Mouse (Mus musculus) stomach, postnatal 0 days (tissue): ENCODE results near the gene Zfp963. TPM values are rescaled to one million over a fixed set of nuclear protein-coding genes. Genes with fewer than 3 reads are reported as not detected.
A peak's percentile ranks its signal among the peaks of the same experiment; 100 is the strongest.
"Not testable (repeated sequence)": the region's sequence is repeated elsewhere in the genome, so short reads cannot be mapped to it uniquely, and the experiment has no call there.

Experiments used
- ATAC-seq: fragments of 200-750 bp; cut with Nextera tagmentation; 2 replicates; pipeline ENCODE4 v1.8.0; 2017; ENCODE audit not compliant: low FRiP score, low TSS enrichment
- DNase-seq: peaks from one replicate; pipeline ENCODE4 v3.0.0-alpha.2; 2016; ENCODE audit warnings: low spot score
- H3K27ac ChIP-seq: fragments of 300-500 bp; sonication (generic); replicated peaks from 2 replicates; pipeline ENCODE4 v1.5.1; 2014; ENCODE audit warnings: mild to moderate bottlenecking, control low read depth
- H3K27me3 ChIP-seq: fragments of 300-500 bp; sonication (generic); 2 replicates; pipeline ENCODE4 v1.6.1; 2014; ENCODE audit warnings: low read length; ENCODE audit not compliant: control insufficient read depth, insufficient read depth
- H3K36me3 ChIP-seq: fragments of 300-500 bp; sonication (generic); 2 replicates; pipeline ENCODE4 v1.6.1; 2014; ENCODE audit warnings: low read length, mixed read lengths; ENCODE audit not compliant: control insufficient read depth, insufficient read depth
- H3K4me1 ChIP-seq: fragments of 300-500 bp; sonication (generic); replicated peaks from 2 replicates; pipeline ENCODE4 v1.6.1; 2014; ENCODE audit warnings: antibody characterized with exemption; ENCODE audit not compliant: control insufficient read depth, insufficient read depth
- H3K4me2 ChIP-seq: fragments of 300-500 bp; sonication (generic); replicated peaks from 2 replicates; pipeline ENCODE4 v1.6.1; 2014; ENCODE audit warnings: low read depth, mild to moderate bottlenecking, control low read depth, moderate library complexity
- H3K4me3 ChIP-seq: fragments of 300-500 bp; sonication (generic); 2 replicates; pipeline ENCODE4 v1.5.1; 2014; ENCODE audit warnings: low read depth, low read length, control low read depth
- H3K9ac ChIP-seq: fragments of 300-500 bp; sonication (generic); 2 replicates; pipeline ENCODE4 v1.6.1; 2014; ENCODE audit warnings: mild to moderate bottlenecking, low read length, control low read depth, mixed read lengths
- H3K9me3 ChIP-seq: fragments of 300-500 bp; sonication (generic); 2 replicates; pipeline ENCODE4 v1.6.1; 2016; ENCODE audit warnings: low read length; ENCODE audit not compliant: control insufficient read depth
- CTCF ChIP-seq: IDR thresholded peaks from 2 replicates; pipeline ENCODE4 v1.5.1; 2016; ENCODE audit warnings: antibody characterized with exemption, low read depth, mild to moderate bottlenecking, moderate library complexity
- EP300 ChIP-seq: optimal IDR thresholded peaks from 2 replicates; pipeline ENCODE3; 2016; ENCODE audit warnings: antibody characterized with exemption
- WGBS: fragments of 180-500 bp; shearing (Covaris S2); extraction: QIAGEN DNeasy Blood & Tissue Kit; methylation state at CpG from one replicate; pipeline ENCODE4 v1.1.7; 2014; 5-methylcytosine and 5-hydroxymethylcytosine counted together
- polyA plus RNA-seq: library from polyadenylated mRNA; unstranded; fragments of >200 nt; fragmentation: Nextera tagmentation; extraction: Ambion mirVana; gene quantifications from 2 replicates; pipeline ENCODE4 v1.2.1, GENCODE M21; 2015

Zfp963 gene
- polyA plus RNA-seq, 1 experiment from 2014 or later, result 3.3 TPM

GRCm38 (mm10) chr8:69717232-69717580 lies 32.6 kb downstream of the Zfp963 start:
- no peak for TF ChIP-seq CTCF
- TF ChIP-seq EP300, result no peak
- Histone ChIP-seq H3K4me3 (peak overlapping the region; percentile 21), H3K4me2 (peak overlapping the region; percentile 53), H3K27ac (no peak overlapping the region; the same call in 1 of the 2 replicates), H3K4me1 (0 out of 2 replicates have a peak, but pooled peaks cover 2% of the 10 kb centered on the region), H3K27me3 (no peaks in the 10 kb centered on the region), H3K9me3 (no peaks in the 10 kb centered on the region), H3K9ac (peak overlapping the region; percentile 38), H3K36me3 (no peaks in the 10 kb centered on the region)
- DNase-seq, result no peak
- 41% methylated on average over 5 of the region's 5 CpGs for WGBS
- no peak; the same call in 1 of the 2 replicates for ATAC-seq

GRCm38 (mm10) chr8:69716403-69717231 lies 33.2 kb downstream of the Zfp963 start:
- H3K4me2 ChIP-seq, result peak overlapping the region; percentile 53
- H3K4me1 ChIP-seq, result 0 out of 2 replicates have a peak, but pooled peaks cover 2% of the 10 kb centered on the region
- DNase-seq (peak; percentile 93), ATAC-seq (peak; percentile 100)
- peak overlapping the region; percentile 100 for H3K27ac ChIP-seq
- TF ChIP-seq CTCF (0 out of 2 replicates have a peak, but pooled peaks have one; percentile 23), EP300 (no peak)
- H3K36me3 ChIP-seq, result no peaks in the 10 kb centered on the region
- no peaks in the 10 kb centered on the region for H3K9me3 ChIP-seq
- peak overlapping the region; percentile 99 for H3K9ac ChIP-seq
- WGBS, result under 1% methylated on average over 51 of the region's 52 CpGs
- peak overlapping the region; percentile 94 for H3K4me3 ChIP-seq
- H3K27me3 ChIP-seq, result no peaks in the 10 kb centered on the region

- Histone ChIP-seq H3K9me3 (no peaks in the 10 kb centered on the region), H3K4me1 (0 out of 2 replicates have a peak, but pooled peaks cover 2% of the 10 kb centered on the region), H3K4me3 (peak overlapping the region; percentile 94; the same call in 1 of the 2 replicates), H3K27ac (no peak overlapping the region), H3K27me3 (no peaks in the 10 kb centered on the region), H3K36me3 (no peaks in the 10 kb centered on the region), H3K4me2 (peak overlapping the region; percentile 48), H3K9ac (no peak overlapping the region)
- WGBS, result 72% methylated on average over 6 of the region's 6 CpGs
- DNase-seq (no peak), ATAC-seq (no peak)
- TF ChIP-seq EP300, result no peak
- TF ChIP-seq CTCF, result no peak
Observed at GRCm38 (mm10) chr8:69715366-69715765, 34.4 kb downstream of the Zfp963 start.

GRCm38 (mm10) chr8:69713516-69713915 lies 36.3 kb downstream of the Zfp963 start:
- DNase-seq (no peak), ATAC-seq (no peak)
- Histone ChIP-seq H3K4me1 (0 out of 2 replicates have a peak, but pooled peaks cover 2% of the 10 kb centered on the region), H3K27me3 (no peaks in the 10 kb centered on the region), H3K9me3 (no peaks in the 10 kb centered on the region), H3K27ac (no peak overlapping the region), H3K9ac (no peak overlapping the region), H3K36me3 (peaks cover 13% of the 10 kb centered on the region), H3K4me2 (no peak overlapping the region), H3K4me3 (no peak overlapping the region)
- WGBS, result 81% methylated on average over 8 of the region's 8 CpGs
- TF ChIP-seq EP300 (no peak), CTCF (no peak)

DNA sequence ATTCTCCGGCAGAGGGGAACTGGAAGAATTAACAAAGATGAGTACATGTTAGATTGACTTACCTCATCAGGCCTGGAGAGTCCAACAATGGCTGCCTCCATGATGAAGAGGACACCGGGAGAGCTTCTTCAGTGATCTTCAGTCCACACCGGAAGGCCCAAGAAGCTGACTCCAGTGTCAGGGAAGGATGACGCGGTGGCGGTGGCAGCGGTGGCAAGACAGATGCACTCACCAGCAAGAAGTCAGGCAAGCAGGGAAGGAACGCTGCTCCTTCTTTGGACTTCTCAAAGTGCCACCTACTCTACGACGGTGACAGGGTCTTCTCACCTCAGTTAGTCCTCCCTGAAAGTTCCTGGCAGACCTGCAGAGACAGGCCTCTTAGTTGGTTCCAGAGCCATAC lies 39.1 kb downstream of the Zfp963 start, which contains the start of gene Zfp869:
Gene Zfp869 (minus strand): TSS at position 101 of the 400 bp plus-strand sequence.
- not testable (repeated sequence) for H3K4me1 ChIP-seq, H3K9me3 ChIP-seq, H3K4me2 ChIP-seq, H3K9ac ChIP-seq, H3K27me3 ChIP-seq, DNase-seq, ATAC-seq, H3K27ac ChIP-seq, H3K4me3 ChIP-seq
- 97% methylated on average over 8 of the region's 10 CpGs for WGBS
- H3K36me3 ChIP-seq, result peaks cover 37% of the 10 kb centered on the region

GRCm38 (mm10) chr8:69701810-69702209 lies 48.0 kb downstream of the Zfp963 start:
- H3K4me1 ChIP-seq, result no peaks in the 10 kb centered on the region
- 65% methylated on average over 6 of the region's 6 CpGs for WGBS

More at GRCm38 (mm10) chr8:69701810-69702209, 48.0 kb downstream of the Zfp963 start:
- H3K27me3 ChIP-seq, result no peaks in the 10 kb centered on the region
- H3K27ac ChIP-seq, result no peak overlapping the region
- ATAC-seq (no peak), DNase-seq (no peak)
- TF ChIP-seq EP300, result no peak
- no peak for TF ChIP-seq CTCF
- no peak overlapping the region for H3K9ac ChIP-seq
- H3K4me3 ChIP-seq, result no peak overlapping the region
- H3K9me3 ChIP-seq, result 0 out of 2 replicates have a peak, but pooled peaks cover 3% of the 10 kb centered on the region
- peaks cover 26% of the 10 kb centered on the region for H3K36me3 ChIP-seq
- no peak overlapping the region for H3K4me2 ChIP-seq

Other genes starting within 250 kb of the Zfp963 start
- not detected in 2 replicates for gene Gm7697, start 227.0 kb downstream of the Zfp963 start, polyA plus RNA-seq
- 9.0 and 11.0 TPM in 2 replicates for gene Zfp868, start 124.4 kb downstream of the Zfp963 start, polyA plus RNA-seq
- 0.57 and 0.61 TPM in 2 replicates for gene Zfp964, start 95.5 kb downstream of the Zfp963 start, polyA plus RNA-seq
- gene Zfp869, start 39.2 kb downstream of the Zfp963 start, polyA plus RNA-seq, result 11.1 and 12.3 TPM in 2 replicates
- 0.34 and 0.39 TPM in 2 replicates for gene Gm20422, start 24.9 kb upstream of the Zfp963 start, polyA plus RNA-seq
- gene Atp13a1, start 41.2 kb upstream of the Zfp963 start, polyA plus RNA-seq, result 19.4 and 21.5 TPM in 2 replicates
- 8.4 and 9.0 TPM in 2 replicates for gene Zfp866, start 41.2 kb upstream of the Zfp963 start, polyA plus RNA-seq
- gene Gmip, start 58.7 kb upstream of the Zfp963 start, polyA plus RNA-seq, result 5.8 and 6.0 TPM in 2 replicates
- 0.24 and 0.28 TPM in 2 replicates for gene Lpar2, start 72.5 kb upstream of the Zfp963 start, polyA plus RNA-seq
- 4.9 and 5.1 TPM in 2 replicates for gene Pbx4, start 82.5 kb upstream of the Zfp963 start, polyA plus RNA-seq
- 0.30 and 0.36 TPM in 2 replicates for gene Cilp2, start 137.7 kb upstream of the Zfp963 start, polyA plus RNA-seq
- gene Tssk6, start 152.2 kb upstream of the Zfp963 start, polyA plus RNA-seq, result 2.1 and 2.7 TPM in 2 replicates
- gene Ndufa13, start 152.6 kb upstream of the Zfp963 start, polyA plus RNA-seq, result 199 and 205 TPM in 2 replicates
- 1.6 and 2.7 TPM in 2 replicates for gene Yjefn3, start 152.7 kb upstream of the Zfp963 start, polyA plus RNA-seq
- 32.4 and 36.4 TPM in 2 replicates for gene Gatad2a, start 246.4 kb upstream of the Zfp963 start, polyA plus RNA-seq